Mouse (Mus musculus): ENCODE measurements around the gene Eif4h.

The Eif4h gene

GRCm38 (mm10) chr5:134604376-134604775 lies 34.9 kb downstream of the Eif4h start:
- DNase-seq = no peak

GRCm38 (mm10) chr5:134597711-134598110 lies 41.6 kb downstream of the Eif4h start:
- DNase-seq = no peak

GRCm38 (mm10) chr5:134593093-134593492 lies 46.2 kb downstream of the Eif4h start:
- no peak for DNase-seq

- peak; percentile 39 for DNase-seq
Measured at GRCm38 (mm10) chr5:134592026-134592581, 47.2 kb downstream of the Eif4h start.

- DNase-seq = no peak
Measured at GRCm38 (mm10) chr5:134589900-134590299, 49.4 kb downstream of the Eif4h start.

GRCm38 (mm10) chr5:134584798-134585197 lies 54.5 kb downstream of the Eif4h start:
- no peak for DNase-seq

- no peak for DNase-seq
Measured at GRCm38 (mm10) chr5:134583884-134584213, 55.4 kb downstream of the Eif4h start.

GRCm38 (mm10) chr5:134583006-134583883 lies 56.0 kb downstream of the Eif4h start:
- DNase-seq = no peak

- peak; percentile 96 for DNase-seq
Measured at GRCm38 (mm10) chr5:134582221-134582907, 56.9 kb downstream of the Eif4h start.

- DNase-seq = no peak
Measured at GRCm38 (mm10) chr5:134581146-134581545, 58.1 kb downstream of the Eif4h start, which contains the start of gene Rfc2. Gene Rfc2, plus strand, starts transcription at chr5:134581366.

GRCm38 (mm10) chr5:134579135-134579534 lies 60.2 kb downstream of the Eif4h start:
- DNase-seq = no peak

GRCm38 (mm10) chr5:134577534-134577933 lies 61.8 kb downstream of the Eif4h start:
- DNase-seq = no peak

- no peak for DNase-seq
Measured at GRCm38 (mm10) chr5:134576517-134577220, 62.6 kb downstream of the Eif4h start.

GRCm38 (mm10) chr5:134575833-134576232 lies 63.5 kb downstream of the Eif4h start:
- no peak for DNase-seq

GRCm38 (mm10) chr5:134572508-134573214 lies 66.6 kb downstream of the Eif4h start:
- no peak for DNase-seq

GRCm38 (mm10) chr5:134571730-134572507 lies 67.4 kb downstream of the Eif4h start:
- no peak for DNase-seq

All from cerebellum, adult 9-11 months (tissue).